Mouse (Mus musculus) C2C12 (cell line): ENCODE data around the gene Cux1.

Experiments used
- CEBPB ChIP-seq: IDR thresholded peaks from one replicate; pipeline ENCODE4 v1.6.1; 2011; ENCODE audit warnings: low read depth, mild to moderate bottlenecking, control low read depth, moderate library complexity
- CTCF ChIP-seq: IDR thresholded peaks from one replicate; pipeline ENCODE4 v1.5.1; 2011; ENCODE audit not compliant: control insufficient read depth, insufficient read depth, insufficient read length
- FOSL1 ChIP-seq: IDR thresholded peaks from one replicate; pipeline ENCODE4 v1.8.0; 2011; ENCODE audit warnings: mild to moderate bottlenecking, low read length; ENCODE audit not compliant: poor library complexity, insufficient read depth, severe bottlenecking
- MAX ChIP-seq: IDR thresholded peaks from one replicate; pipeline ENCODE4 v1.6.1; 2011; ENCODE audit warnings: mild to moderate bottlenecking, control low read depth
- MYOD1 ChIP-seq: IDR thresholded peaks from one replicate; pipeline ENCODE4 v1.6.1; 2011; ENCODE audit warnings: low read depth; ENCODE audit not compliant: control insufficient read depth, insufficient read length
- MYOG ChIP-seq: IDR thresholded peaks from one replicate; pipeline ENCODE4 v1.6.1; 2011; ENCODE audit not compliant: control insufficient read depth, insufficient read length; ENCODE audit errors: extremely low read depth
- USF1 ChIP-seq: IDR thresholded peaks from one replicate; pipeline ENCODE4 v1.6.1; 2011; ENCODE audit warnings: low read depth, mild to moderate bottlenecking, control low read depth, moderate library complexity

GRCm38 (mm10) chr5:136300880-136301279 lies 266.4 kb downstream of the Cux1 start:
- TF ChIP-seq CTCF (no peak), CEBPB (no peak), MAX (no peak), MYOD1 (no peak), USF1 (no peak), FOSL1 (no peak), MYOG (no peak)
